Mouse (Mus musculus) forebrain, embryonic 15.5 days (tissue): ENCODE measurements around the gene Ifrd2. TPM values are rescaled to one million over a fixed set of nuclear protein-coding genes. Genes with fewer than 3 reads are reported as not detected.
A peak's percentile ranks its signal among the peaks of the same experiment; 100 is the strongest.

Experiments
- ATAC-seq: fragments of 200-750 bp; cut with Nextera tagmentation; replicated peaks from 2 replicates; pipeline ENCODE4 v1.8.0; 2017; ENCODE audit warnings: mild to moderate bottlenecking, moderate TSS enrichment, moderate library complexity
- H3K27ac ChIP-seq: fragments of 300-500 bp; sonication (generic); replicated peaks from 2 replicates; pipeline ENCODE4 v1.5.1; 2015; ENCODE audit warnings: mild to moderate bottlenecking, inconsistent platforms
- H3K27me3 ChIP-seq: fragments of 300-500 bp; sonication (generic); 2 replicates; pipeline ENCODE4 v1.6.1; 2015; ENCODE audit warnings: inconsistent platforms
- H3K36me3 ChIP-seq: fragments of 300-500 bp; sonication (generic); 2 replicates; pipeline ENCODE4 v1.6.1; 2015; ENCODE audit warnings: mild to moderate bottlenecking, inconsistent platforms
- H3K4me1 ChIP-seq: fragments of 300-500 bp; sonication (generic); 2 replicates; pipeline ENCODE4 v1.6.1; 2015; ENCODE audit warnings: inconsistent platforms
- H3K4me2 ChIP-seq: fragments of 300-500 bp; sonication (generic); replicated peaks from 2 replicates; pipeline ENCODE4 v1.6.1; 2015; ENCODE audit warnings: mild to moderate bottlenecking, inconsistent platforms
- H3K4me3 ChIP-seq: fragments of 300-500 bp; sonication (generic); 2 replicates; pipeline ENCODE4 v1.5.1; 2015; ENCODE audit warnings: mild to moderate bottlenecking, inconsistent platforms
- H3K9ac ChIP-seq: fragments of 300-500 bp; sonication (generic); replicated peaks from 2 replicates; pipeline ENCODE4 v1.6.1; 2015; ENCODE audit warnings: mild to moderate bottlenecking, inconsistent platforms
- H3K9me3 ChIP-seq: fragments of 300-500 bp; sonication (generic); 2 replicates; pipeline ENCODE4 v1.6.1; 2016; ENCODE audit warnings: inconsistent platforms
- WGBS: fragments of 180-500 bp; shearing (Covaris S2); methylation state at CpG from one replicate; pipeline ENCODE4 v1.1.7; 2015; ENCODE audit warnings: mixed read lengths; 5-methylcytosine and 5-hydroxymethylcytosine counted together
- polyA plus RNA-seq: library from polyadenylated mRNA; unstranded; fragments of >200 nt; fragmentation: Nextera tagmentation; extraction: Ambion mirVana; gene quantifications from 2 replicates; pipeline ENCODE4 v1.2.1, GENCODE M21; 2015

The Ifrd2 gene
- polyA plus RNA-seq, 1 experiment from 2014 or later, result 15.4 TPM

- Histone ChIP-seq H3K36me3 (peaks cover 8% of the 10 kb centered on the region), H3K27ac (peak overlapping the region; percentile 90), H3K9ac (no peak overlapping the region), H3K27me3 (no peaks in the 10 kb centered on the region), H3K4me1 (peaks cover 39% of the 10 kb centered on the region), H3K9me3 (no peaks in the 10 kb centered on the region), H3K4me2 (peak overlapping the region; percentile 81; the same call in 1 of the 2 replicates), H3K4me3 (no peak overlapping the region)
- 90% methylated on average over 14 of the region's 14 CpGs for WGBS
- ATAC-seq, result no peak
Observed at GRCm38 (mm10) chr9:107579023-107579900, 8.2 kb upstream of the Ifrd2 start.

- peak within 1 kb of the TSS; percentile 81 for H3K4me2 ChIP-seq
- peak; percentile 84 for ATAC-seq
- no peaks in the 10 kb centered on the region for H3K27me3 ChIP-seq
- under 1% methylated on average over 32 of the region's 32 CpGs for WGBS
- peaks cover 39% of the 10 kb centered on the region for H3K4me1 ChIP-seq
- H3K27ac ChIP-seq, result peak within 1 kb of the TSS; percentile 90
- H3K36me3 ChIP-seq, result no peaks in the 10 kb centered on the region
- H3K4me3 ChIP-seq, result peak within 1 kb of the TSS; percentile 71
- no peaks in the 10 kb centered on the region for H3K9me3 ChIP-seq
- H3K9ac ChIP-seq, result peak within 1 kb of the TSS; percentile 81
Observed at GRCm38 (mm10) chr9:107580501-107581317, 6.7 kb upstream of the Ifrd2 start, which contains the start of gene Hyal3. Gene Hyal3 (plus strand): TSS chr9:107580818.

- no peaks in the 10 kb centered on the region for H3K36me3 ChIP-seq
- 83% methylated on average over 4 of the region's 4 CpGs for WGBS
- H3K9me3 ChIP-seq, result no peaks in the 10 kb centered on the region
- H3K27ac ChIP-seq, result peak overlapping the region; percentile 90; the same call in 1 of the 2 replicates
- no peaks in the 10 kb centered on the region for H3K27me3 ChIP-seq
- no peak for ATAC-seq
- peaks cover 39% of the 10 kb centered on the region for H3K4me1 ChIP-seq
- H3K4me3 ChIP-seq, result peak overlapping the region; percentile 71
- peak overlapping the region; percentile 81 for H3K4me2 ChIP-seq
- peak overlapping the region; percentile 81; the same call in 1 of the 2 replicates for H3K9ac ChIP-seq
Observed at GRCm38 (mm10) chr9:107581584-107581983, 5.9 kb upstream of the Ifrd2 start.

- 90% methylated on average over 7 of the region's 7 CpGs for WGBS
- Histone ChIP-seq H3K36me3 (no peaks in the 10 kb centered on the region), H3K9ac (no peak overlapping the region)
Observed at GRCm38 (mm10) chr9:107582509-107583062, 4.9 kb upstream of the Ifrd2 start.

GRCm38 (mm10) chr9:107583174-107583573 is 4.3 kb upstream of the Ifrd2 start:
- Histone ChIP-seq H3K4me3 (no peak overlapping the region), H3K27ac (no peak overlapping the region), H3K27me3 (no peaks in the 10 kb centered on the region), H3K4me2 (no peak overlapping the region), H3K4me1 (peaks cover 37% of the 10 kb centered on the region), H3K9me3 (no peaks in the 10 kb centered on the region), H3K36me3 (no peaks in the 10 kb centered on the region), H3K9ac (no peak overlapping the region)
- WGBS, result 91% methylated on average over 14 of the region's 14 CpGs
- ATAC-seq, result no peak

More at GRCm38 (mm10) chr9:107582509-107583062, 4.9 kb upstream of the Ifrd2 start:
- Histone ChIP-seq H3K4me3 (no peak overlapping the region), H3K9me3 (no peaks in the 10 kb centered on the region), H3K4me2 (no peak overlapping the region), H3K4me1 (peaks cover 36% of the 10 kb centered on the region), H3K27ac (no peak overlapping the region), H3K27me3 (no peaks in the 10 kb centered on the region)
- ATAC-seq, result no peak

- H3K27ac ChIP-seq, result no peak overlapping the region
- H3K27me3 ChIP-seq, result no peaks in the 10 kb centered on the region
- H3K4me2 ChIP-seq, result no peak overlapping the region
- H3K4me1 ChIP-seq, result peaks cover 22% of the 10 kb centered on the region
- peaks cover 11% of the 10 kb centered on the region; the same call in 1 of the 2 replicates for H3K36me3 ChIP-seq
- no peak overlapping the region for H3K9ac ChIP-seq
- ATAC-seq, result no peak
- no peaks in the 10 kb centered on the region for H3K9me3 ChIP-seq
- no peak overlapping the region for H3K4me3 ChIP-seq
- WGBS, result 90% methylated on average over 5 of the region's 5 CpGs
Observed at GRCm38 (mm10) chr9:107586504-107586903, 938 bp upstream of the Ifrd2 start.

- peak overlapping the region; percentile 87 for H3K4me3 ChIP-seq
- H3K27me3 ChIP-seq, result no peaks in the 10 kb centered on the region
- H3K4me2 ChIP-seq, result peak overlapping the region; percentile 90
- no peak overlapping the region for H3K27ac ChIP-seq
- peaks cover 16% of the 10 kb centered on the region; the same call in 1 of the 2 replicates for H3K36me3 ChIP-seq
- peak overlapping the region; percentile 72 for H3K9ac ChIP-seq
- 6% methylated on average over 33 of the region's 33 CpGs for WGBS
- no peaks in the 10 kb centered on the region for H3K9me3 ChIP-seq
- peaks cover 13% of the 10 kb centered on the region for H3K4me1 ChIP-seq
- ATAC-seq, result no peak; the same call in 1 of the 2 replicates
Observed at GRCm38 (mm10) chr9:107587833-107588639, 594 bp downstream of the Ifrd2 start.

GRCm38 (mm10) chr9:107590058-107590772 is 2.8 kb downstream of the Ifrd2 start:
- ATAC-seq, result no peak

GRCm38 (mm10) chr9:107590773-107591060 is 3.3 kb downstream of the Ifrd2 start:
- Histone ChIP-seq H3K36me3 (peaks cover 24% of the 10 kb centered on the region; the same call in 1 of the 2 replicates), H3K4me3 (no peak overlapping the region), H3K9me3 (no peaks in the 10 kb centered on the region), H3K4me1 (peaks cover 13% of the 10 kb centered on the region), H3K27ac (no peak overlapping the region), H3K4me2 (no peak overlapping the region), H3K9ac (no peak overlapping the region), H3K27me3 (no peaks in the 10 kb centered on the region)
- ATAC-seq, result no peak
- 92% methylated on average over 6 of the region's 6 CpGs for WGBS

More at GRCm38 (mm10) chr9:107590058-107590772, 2.8 kb downstream of the Ifrd2 start:
- Histone ChIP-seq H3K4me1 (peaks cover 13% of the 10 kb centered on the region), H3K27ac (no peak overlapping the region), H3K4me3 (no peak overlapping the region), H3K36me3 (peaks cover 24% of the 10 kb centered on the region; the same call in 1 of the 2 replicates), H3K9me3 (no peaks in the 10 kb centered on the region), H3K9ac (no peak overlapping the region), H3K4me2 (no peak overlapping the region), H3K27me3 (no peaks in the 10 kb centered on the region)
- WGBS, result 90% methylated on average over 25 of the region's 25 CpGs

- H3K4me3 ChIP-seq, result no peak overlapping the region
- 83% methylated on average over 11 of the region's 11 CpGs for WGBS
- H3K27ac ChIP-seq, result 0 out of 2 replicates have a peak overlapping the region, but pooled peaks have one; percentile 37
- no peaks in the 10 kb centered on the region for H3K9me3 ChIP-seq
- H3K27me3 ChIP-seq, result no peaks in the 10 kb centered on the region
- no peak overlapping the region for H3K4me2 ChIP-seq
- H3K4me1 ChIP-seq, result peaks cover 5% of the 10 kb centered on the region
- H3K36me3 ChIP-seq, result peaks cover 24% of the 10 kb centered on the region; the same call in 1 of the 2 replicates
- no peak for ATAC-seq
- no peak overlapping the region for H3K9ac ChIP-seq
Observed at GRCm38 (mm10) chr9:107593101-107593976, 5.9 kb downstream of the Ifrd2 start.
